Mouse (Mus musculus) spleen, adult 12 weeks (tissue): ENCODE results near the gene Clpb.

Source experiments
- DNase-seq: peaks from one replicate; pipeline ENCODE4 v3.0.0; 2022; ENCODE audit warnings: low spot score

The Clpb gene

GRCm38 (mm10) chr7:101821571-101822501, 158.4 kb downstream of the Clpb start:
- DNase-seq, result no peak

- DNase-seq, result no peak
These were observed 159.7 kb downstream of the Clpb start for GRCm38 (mm10) chr7:101822836-101823757.

GRCm38 (mm10) chr7:101823758-101824630, 160.6 kb downstream of the Clpb start:
- no peak for DNase-seq

- no peak for DNase-seq
These were observed 166.9 kb downstream of the Clpb start for GRCm38 (mm10) chr7:101830373-101830772.

- no peak for DNase-seq
These were observed 168.0 kb downstream of the Clpb start for GRCm38 (mm10) chr7:101831437-101831836.

GRCm38 (mm10) chr7:101832372-101832771, 168.9 kb downstream of the Clpb start:
- no peak for DNase-seq

- DNase-seq, result no peak
These were observed 169.9 kb downstream of the Clpb start for GRCm38 (mm10) chr7:101833352-101833751.

- no peak for DNase-seq
These were observed 170.6 kb downstream of the Clpb start for GRCm38 (mm10) chr7:101833916-101834584.

- DNase-seq, result no peak
These were observed 171.5 kb downstream of the Clpb start for GRCm38 (mm10) chr7:101834903-101835302.

GRCm38 (mm10) chr7:101835457-101836109, 172.2 kb downstream of the Clpb start:
- no peak for DNase-seq

GRCm38 (mm10) chr7:101836271-101837153, 173.1 kb downstream of the Clpb start:
- peak; percentile 37 for DNase-seq

- no peak for DNase-seq
These were observed 173.7 kb downstream of the Clpb start for GRCm38 (mm10) chr7:101837154-101837605.

GRCm38 (mm10) chr7:101837606-101838471, 174.4 kb downstream of the Clpb start, which contains the start of gene Inppl1:
Gene Inppl1, minus strand, starts transcription at chr7:101838229.
- DNase-seq, result peak; percentile 23

- no peak for DNase-seq
These were observed 180.8 kb downstream of the Clpb start for GRCm38 (mm10) chr7:101844186-101844585.
